Mouse (Mus musculus) liver, embryonic 12.5 days (tissue): Measurements from ENCODE around the gene Gtf2f1. TPM values are rescaled to one million over a fixed set of nuclear protein-coding genes. Genes with fewer than 3 reads are reported as not detected.

Experiments used
- ATAC-seq: fragments of 200-750 bp; cut with Nextera tagmentation; 2 replicates; pipeline ENCODE4 v1.8.0; 2017; ENCODE audit warnings: moderate number of reproducible peaks, mild to moderate bottlenecking, moderate library complexity
- H3K27ac ChIP-seq: fragments of 300-500 bp; sonication (generic); 2 replicates; pipeline ENCODE4 v1.5.1; 2016; ENCODE audit warnings: mild to moderate bottlenecking
- H3K27me3 ChIP-seq: fragments of 300-500 bp; sonication (generic); replicated peaks from 2 replicates; pipeline ENCODE4 v1.6.1; 2016; ENCODE audit warnings: mild to moderate bottlenecking, moderate library complexity
- H3K36me3 ChIP-seq: fragments of 300-500 bp; sonication (generic); 2 replicates; pipeline ENCODE4 v1.6.1; 2016; ENCODE audit warnings: mild to moderate bottlenecking, moderate library complexity
- H3K4me1 ChIP-seq: fragments of 300-500 bp; sonication (generic); 2 replicates; pipeline ENCODE4 v1.6.1; 2016
- H3K4me2 ChIP-seq: fragments of 300-500 bp; sonication (generic); 2 replicates; pipeline ENCODE4 v1.6.1; 2016; ENCODE audit warnings: mild to moderate bottlenecking, moderate library complexity
- H3K4me3 ChIP-seq: fragments of 300-500 bp; sonication (generic); 2 replicates; pipeline ENCODE4 v1.5.1; 2016; ENCODE audit warnings: mild to moderate bottlenecking, moderate library complexity
- H3K9ac ChIP-seq: fragments of 300-500 bp; sonication (generic); 2 replicates; pipeline ENCODE4 v1.6.1; 2016; ENCODE audit warnings: mild to moderate bottlenecking, moderate library complexity
- H3K9me3 ChIP-seq: fragments of 300-500 bp; sonication (generic); replicated peaks from 2 replicates; pipeline ENCODE4 v1.6.1; 2016; ENCODE audit warnings: mild to moderate bottlenecking, moderate library complexity
- WGBS: fragments of 180-500 bp; shearing (Covaris S2); methylation state at CpG from one replicate; pipeline ENCODE4 v1.1.7; 2016; ENCODE audit not compliant: insufficient replicate concordance; 5-methylcytosine and 5-hydroxymethylcytosine counted together
- polyA plus RNA-seq: library from polyadenylated mRNA; unstranded; fragments of >200 nt; fragmentation: Nextera tagmentation; extraction: Ambion mirVana; gene quantifications from 2 replicates; pipeline ENCODE4 v1.2.1, GENCODE M21; 2016

Gtf2f1 gene
- polyA plus RNA-seq, 1 experiment from 2014 or later = 78.5 TPM

DNA sequence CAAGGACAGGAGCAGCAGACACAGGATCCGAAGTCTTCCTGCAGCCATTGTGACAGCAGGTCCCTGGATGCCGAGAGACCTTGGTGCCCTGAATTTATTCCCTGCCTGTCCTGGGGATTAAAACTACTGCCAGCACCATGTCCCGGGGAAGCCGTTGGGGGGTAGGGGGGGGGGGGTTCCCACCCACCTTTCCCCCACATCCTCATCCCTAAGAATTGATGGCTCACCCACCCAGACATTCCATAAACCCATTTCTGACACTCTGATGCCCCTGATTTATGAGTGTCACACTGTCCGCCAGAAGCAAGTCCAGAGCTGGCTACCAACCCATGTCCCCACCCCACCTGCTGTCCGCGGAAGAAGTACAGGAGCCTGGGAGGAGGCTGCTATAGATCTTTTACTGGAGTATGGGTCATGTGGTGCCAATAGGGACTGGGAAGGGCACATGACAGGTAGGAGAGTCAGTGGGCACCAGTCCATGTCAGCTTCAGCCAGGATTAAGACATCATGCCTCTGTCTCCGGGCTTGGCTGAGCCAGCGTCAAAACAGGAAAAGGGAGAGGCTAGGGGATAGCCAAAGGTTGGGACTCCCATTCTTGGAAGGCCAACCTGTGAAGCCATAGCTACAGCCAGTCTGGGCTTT lies 11.0 kb downstream of the Gtf2f1 start, which contains the start of gene Pspn:
Pspn (minus strand) TSS at position 51 of the 642 bp plus-strand sequence.
- no peak within 1 kb of the TSS for H3K27ac ChIP-seq
- ATAC-seq = no peak
- H3K9ac ChIP-seq = no peak within 1 kb of the TSS
- no peak within 1 kb of the TSS for H3K4me3 ChIP-seq
- peaks cover 69% of the 10 kb centered on the region for H3K36me3 ChIP-seq
- H3K9me3 ChIP-seq = no peaks in the 10 kb centered on the region
- no peaks in the 10 kb centered on the region for H3K27me3 ChIP-seq
- H3K4me2 ChIP-seq = no peak within 1 kb of the TSS
- 84% methylated on average over 9 of the region's 9 CpGs for WGBS
- peaks cover 60% of the 10 kb centered on the region for H3K4me1 ChIP-seq

DNA sequence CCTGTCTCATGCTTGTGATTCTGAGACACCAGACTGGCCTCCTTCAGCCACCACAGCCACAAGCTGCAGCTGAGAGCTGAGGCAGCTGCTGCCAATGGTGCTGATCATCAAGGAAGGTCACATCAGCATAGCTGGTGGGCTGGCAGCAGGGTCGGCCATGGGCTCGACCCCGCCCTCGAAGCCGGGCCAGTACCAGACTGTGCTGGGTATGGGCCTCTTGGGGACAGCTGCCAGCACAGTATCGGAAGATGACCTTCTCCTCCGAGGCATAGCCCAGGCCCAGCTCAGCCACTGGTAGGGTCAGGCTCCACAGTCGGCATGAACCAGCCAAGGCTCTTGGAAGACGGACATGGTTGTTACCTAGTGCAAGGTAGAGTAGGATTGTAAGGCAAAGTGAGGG lies 11.7 kb downstream of the Gtf2f1 start:
- H3K27ac ChIP-seq = no peak overlapping the region
- peaks cover 53% of the 10 kb centered on the region for H3K4me1 ChIP-seq
- 85% methylated on average over 9 of the region's 9 CpGs for WGBS
- H3K9me3 ChIP-seq = no peaks in the 10 kb centered on the region
- no peak for ATAC-seq
- H3K36me3 ChIP-seq = peaks cover 69% of the 10 kb centered on the region
- no peak overlapping the region for H3K4me2 ChIP-seq
- H3K4me3 ChIP-seq = no peak overlapping the region
- H3K27me3 ChIP-seq = no peaks in the 10 kb centered on the region
- no peak overlapping the region for H3K9ac ChIP-seq

DNA sequence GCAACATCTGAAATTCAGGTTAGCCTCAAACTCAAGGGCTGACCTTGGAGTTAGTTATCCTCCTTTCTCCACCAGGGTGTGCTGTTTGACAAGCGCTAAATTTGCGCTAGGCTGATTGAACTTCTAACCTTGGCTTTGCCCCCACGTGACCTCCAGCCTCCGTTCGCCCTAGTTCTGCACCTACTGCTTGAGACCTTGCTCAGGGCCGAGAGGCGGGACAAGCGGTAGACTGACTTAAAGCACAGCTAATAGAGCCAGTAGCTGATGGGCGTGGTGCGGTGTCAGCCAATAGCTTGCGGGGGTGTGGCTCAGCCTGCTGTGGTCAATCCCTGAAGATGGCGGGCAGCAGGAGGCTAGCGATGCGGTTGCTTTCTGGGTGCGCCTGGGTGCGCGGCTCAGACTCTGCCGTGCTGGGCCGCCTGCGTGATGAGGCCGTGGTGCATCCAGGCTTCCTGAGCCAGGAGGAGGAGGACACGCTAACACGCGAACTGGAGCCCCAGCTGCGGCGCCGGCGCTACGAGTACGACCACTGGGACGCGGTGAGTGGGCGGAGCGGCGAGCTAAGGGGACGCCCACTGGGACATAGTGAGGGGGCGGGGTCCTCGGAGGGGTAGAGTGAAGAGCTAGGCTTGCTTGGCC lies 13.9 kb downstream of the Gtf2f1 start, which contains the start of gene Alkbh7:
Alkbh7 (plus strand) TSS at position 311 of the 639 bp plus-strand sequence.
- Histone ChIP-seq H3K4me2 (peak within 1 kb of the TSS; percentile 81), H3K9ac (peak within 1 kb of the TSS; percentile 74), H3K4me1 (peaks cover 33% of the 10 kb centered on the region), H3K36me3 (peaks cover 69% of the 10 kb centered on the region), H3K4me3 (peak within 1 kb of the TSS; percentile 80), H3K9me3 (no peaks in the 10 kb centered on the region), H3K27me3 (no peaks in the 10 kb centered on the region), H3K27ac (peak within 1 kb of the TSS; percentile 69)
- ATAC-seq = peak; percentile 99
- WGBS = under 1% methylated on average over 38 of the region's 38 CpGs

DNA sequence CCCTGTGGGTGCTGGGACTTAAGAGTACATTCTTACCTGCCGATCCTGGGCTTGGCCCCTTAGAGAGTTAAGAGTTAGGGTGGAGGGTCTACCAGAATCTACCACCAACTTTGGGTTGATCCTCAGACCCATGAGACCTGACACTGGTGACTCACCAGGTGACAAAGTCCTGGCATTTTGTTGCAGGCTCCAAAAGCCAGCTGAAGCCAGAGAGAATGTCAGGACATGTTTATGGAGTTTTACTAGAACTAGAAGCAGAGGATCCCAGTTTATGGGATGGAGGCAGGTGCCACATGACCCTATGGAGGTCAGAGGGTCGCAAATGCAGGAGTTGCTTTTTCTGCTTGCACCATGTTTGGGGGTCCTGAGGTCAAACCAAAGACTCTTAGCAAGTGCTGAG lies 14.6 kb downstream of the Gtf2f1 start:
- peak overlapping the region; percentile 80 for H3K4me3 ChIP-seq

DNA sequence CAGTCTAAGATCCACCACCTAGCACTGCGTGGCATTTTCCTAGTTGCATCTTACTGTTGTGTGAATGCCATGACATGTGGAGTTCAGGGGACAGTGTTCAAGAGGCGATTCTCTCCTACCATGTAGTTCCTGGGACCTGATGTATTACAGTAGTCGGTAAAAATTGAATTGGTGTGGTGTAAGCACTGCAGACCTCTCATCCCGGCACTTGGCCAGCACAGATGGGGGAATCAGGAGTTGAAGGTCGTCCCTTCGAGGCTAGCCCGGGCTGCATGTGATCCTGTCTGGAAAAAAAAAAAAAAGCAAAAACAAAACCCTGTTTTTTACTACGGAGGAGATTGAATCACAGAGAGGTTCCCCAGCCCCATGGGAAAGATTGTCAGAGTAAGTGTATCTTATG lies 16.0 kb downstream of the Gtf2f1 start:
- Histone ChIP-seq H3K27ac (no peak overlapping the region), H3K4me2 (no peak overlapping the region), H3K4me1 (peaks cover 36% of the 10 kb centered on the region), H3K36me3 (peaks cover 68% of the 10 kb centered on the region), H3K9me3 (no peaks in the 10 kb centered on the region), H3K27me3 (no peaks in the 10 kb centered on the region), H3K4me3 (no peak overlapping the region), H3K9ac (no peak overlapping the region)
- no peak for ATAC-seq
- 81% methylated on average over 8 of the region's 8 CpGs for WGBS

More for the DNA sequence above, 14.6 kb downstream of the Gtf2f1 start:
- H3K4me1 ChIP-seq = peaks cover 33% of the 10 kb centered on the region
- H3K36me3 ChIP-seq = peaks cover 73% of the 10 kb centered on the region
- no peaks in the 10 kb centered on the region for H3K9me3 ChIP-seq
- WGBS = 71% methylated on average over 2 of the region's 2 CpGs
- H3K9ac ChIP-seq = peak overlapping the region; percentile 52
- no peaks in the 10 kb centered on the region for H3K27me3 ChIP-seq
- no peak for ATAC-seq
- peak overlapping the region; percentile 81 for H3K4me2 ChIP-seq
- H3K27ac ChIP-seq = no peak overlapping the region

DNA sequence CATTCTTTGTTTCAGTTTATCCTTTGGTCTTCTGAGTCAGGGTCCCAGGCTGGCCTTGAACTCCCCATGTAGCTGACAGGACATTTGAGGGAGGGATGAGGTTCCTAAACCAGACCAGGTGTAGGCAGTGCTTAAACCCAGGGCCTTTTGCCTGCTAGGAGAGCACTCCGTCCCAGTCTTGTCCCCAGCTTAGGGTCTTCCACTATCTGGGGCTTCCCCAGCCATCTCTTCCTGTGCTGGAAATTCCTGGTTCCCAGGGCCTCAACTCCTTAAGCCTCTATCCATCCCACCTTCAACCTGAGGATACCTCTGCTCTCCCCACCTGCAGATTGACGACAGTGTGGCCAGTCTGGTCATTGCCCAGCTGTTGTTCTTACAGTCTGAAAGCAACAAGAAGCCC lies 20.1 kb downstream of the Gtf2f1 start:
- peaks cover 18% of the 10 kb centered on the region for H3K4me1 ChIP-seq
- H3K36me3 ChIP-seq = peaks cover 44% of the 10 kb centered on the region
- WGBS = 49% methylated on average over 2 of the region's 2 CpGs
- H3K27ac ChIP-seq = 0 out of 2 replicates have a peak overlapping the region, but pooled peaks have one; percentile 38
- H3K4me2 ChIP-seq = peak overlapping the region; percentile 88
- no peaks in the 10 kb centered on the region for H3K27me3 ChIP-seq
- peak overlapping the region; percentile 88 for H3K9ac ChIP-seq
- peak overlapping the region; percentile 87 for H3K4me3 ChIP-seq
- H3K9me3 ChIP-seq = no peaks in the 10 kb centered on the region
- ATAC-seq = no peak

DNA sequence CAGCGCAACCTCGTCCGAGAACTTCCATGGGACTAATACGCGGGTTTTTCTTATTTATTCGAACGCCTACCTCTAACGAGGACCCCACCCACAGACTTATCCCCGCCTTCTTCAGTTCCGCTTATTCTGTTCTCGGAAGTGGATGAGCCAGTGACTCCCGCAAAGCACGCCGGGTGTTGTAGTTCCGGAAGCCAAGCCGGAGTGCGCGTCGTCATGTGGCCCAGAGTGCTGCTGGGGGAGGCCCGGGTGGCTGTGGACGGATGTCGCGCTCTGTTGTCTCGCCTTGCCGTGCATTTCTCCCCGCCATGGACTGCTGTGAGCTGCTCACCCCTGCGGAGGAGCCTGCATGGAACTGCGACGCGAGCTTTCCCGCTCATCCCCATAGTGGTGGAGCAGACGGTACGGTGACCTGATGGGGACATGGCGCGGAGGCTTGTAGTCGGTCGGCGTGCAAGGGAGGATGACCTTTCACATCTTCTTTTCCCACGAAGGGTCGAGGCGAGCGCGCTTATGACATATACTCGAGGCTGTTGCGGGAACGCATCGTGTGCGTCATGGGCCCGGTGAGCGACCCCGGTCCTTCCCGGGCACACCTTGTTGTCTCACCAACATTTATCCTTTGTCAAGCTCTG lies 20.9 kb downstream of the Gtf2f1 start, which contains the start of gene Clpp:
Clpp (plus strand) TSS at position 191 of the 632 bp plus-strand sequence.
- peak within 1 kb of the TSS; percentile 87 for H3K4me3 ChIP-seq
- H3K4me1 ChIP-seq = peaks cover 18% of the 10 kb centered on the region
- WGBS = under 1% methylated on average over 51 of the region's 52 CpGs
- H3K4me2 ChIP-seq = peak within 1 kb of the TSS; percentile 88
- peaks cover 37% of the 10 kb centered on the region for H3K36me3 ChIP-seq
- peak within 1 kb of the TSS; percentile 78 for H3K27ac ChIP-seq
- H3K27me3 ChIP-seq = no peaks in the 10 kb centered on the region
- H3K9ac ChIP-seq = peak within 1 kb of the TSS; percentile 88
- ATAC-seq = peak; percentile 95
- H3K9me3 ChIP-seq = no peaks in the 10 kb centered on the region

DNA sequence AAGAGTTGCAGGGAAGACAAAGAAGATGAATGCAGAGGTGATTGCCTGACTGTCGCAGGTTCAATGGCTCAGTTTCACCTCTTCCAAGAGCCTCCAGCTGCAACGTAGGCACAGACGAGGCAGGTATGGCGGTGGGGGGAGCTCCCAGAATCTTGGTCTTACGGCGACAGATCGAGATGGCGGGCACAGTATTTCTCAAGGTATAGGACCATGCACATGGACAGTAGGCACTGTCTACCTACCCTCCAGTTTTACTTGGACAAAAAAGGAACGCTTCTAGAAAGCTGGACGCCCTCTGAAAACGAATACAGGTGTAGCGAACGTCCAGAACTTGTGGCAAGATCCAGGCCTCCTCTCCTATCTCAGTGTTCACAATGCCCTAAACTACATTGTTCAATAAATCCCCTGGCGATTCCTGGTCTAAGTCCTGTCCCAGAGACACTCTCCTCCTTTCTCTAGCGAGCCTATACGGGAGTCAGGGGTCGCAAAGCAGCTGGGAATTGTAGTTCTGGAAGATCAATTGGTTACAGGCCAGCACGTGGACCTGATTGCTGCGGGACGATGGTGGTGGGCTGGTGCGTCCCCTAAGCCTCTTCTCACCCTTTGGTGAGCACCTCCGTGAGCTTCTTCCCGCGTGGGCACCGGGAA lies 21.5 kb downstream of the Gtf2f1 start:
- H3K9me3 ChIP-seq = no peaks in the 10 kb centered on the region
- H3K36me3 ChIP-seq = peaks cover 31% of the 10 kb centered on the region
- no peaks in the 10 kb centered on the region for H3K27me3 ChIP-seq
- peak overlapping the region; percentile 78 for H3K27ac ChIP-seq
- peaks cover 18% of the 10 kb centered on the region for H3K4me1 ChIP-seq
- H3K4me2 ChIP-seq = peak overlapping the region; percentile 88
- 3% methylated on average over 25 of the region's 25 CpGs for WGBS
- H3K9ac ChIP-seq = peak overlapping the region; percentile 88
- ATAC-seq = peak; percentile 87
- peak overlapping the region; percentile 87 for H3K4me3 ChIP-seq

DNA sequence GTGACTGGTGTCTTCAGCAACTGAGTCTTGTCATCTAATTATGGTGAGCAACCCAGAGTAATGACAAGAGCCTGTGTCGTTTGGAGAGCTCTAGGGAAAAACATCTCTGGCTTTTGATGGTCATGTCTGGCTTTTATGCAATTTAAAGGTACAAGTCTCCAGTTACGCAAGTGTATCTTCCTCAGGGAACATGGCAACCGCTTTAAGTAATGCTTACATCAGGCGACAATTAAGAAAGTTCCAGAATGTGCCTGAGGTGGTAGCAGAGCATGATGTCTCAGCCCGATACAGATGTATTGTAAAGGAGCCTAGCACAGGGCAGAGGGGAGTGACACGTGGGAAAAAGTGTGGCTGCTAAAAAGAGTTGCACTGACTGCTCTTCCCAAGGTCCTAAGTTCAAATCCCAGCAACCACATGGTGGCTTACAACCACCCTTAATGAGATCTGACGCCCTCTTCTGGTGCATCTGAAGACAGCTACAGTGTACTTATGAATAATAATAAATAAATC lies 22.1 kb downstream of the Gtf2f1 start:
- Histone ChIP-seq H3K36me3 (peaks cover 25% of the 10 kb centered on the region), H3K9ac (peak overlapping the region; percentile 88; the same call in 1 of the 2 replicates), H3K9me3 (no peaks in the 10 kb centered on the region), H3K4me1 (peaks cover 18% of the 10 kb centered on the region), H3K27ac (no peak overlapping the region), H3K27me3 (no peaks in the 10 kb centered on the region), H3K4me2 (peak overlapping the region; percentile 88), H3K4me3 (peak overlapping the region; percentile 87)
- ATAC-seq = no peak
- 67% methylated on average over 7 of the region's 7 CpGs for WGBS

DNA sequence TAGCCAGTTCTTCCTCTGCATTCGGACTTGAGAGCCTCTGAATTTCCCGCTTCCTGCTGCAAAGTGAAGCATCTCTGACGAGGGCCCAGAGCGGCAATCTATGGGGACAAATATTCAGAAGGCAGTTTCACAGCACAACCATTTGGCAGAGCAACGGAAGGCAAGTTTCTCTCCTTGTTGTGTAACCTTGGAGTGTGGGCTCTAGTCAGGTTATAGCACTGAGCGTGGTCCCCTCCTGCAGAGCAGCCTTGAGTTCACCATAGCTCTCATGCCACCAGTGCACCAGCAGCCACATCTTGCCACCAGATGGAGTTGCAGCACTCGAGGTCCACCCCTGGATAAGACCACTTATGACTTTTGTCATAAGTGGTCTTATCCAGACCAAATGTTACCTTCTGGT lies 22.6 kb downstream of the Gtf2f1 start:
- Histone ChIP-seq H3K27me3 (no peaks in the 10 kb centered on the region), H3K4me1 (peaks cover 18% of the 10 kb centered on the region), H3K9ac (no peak overlapping the region), H3K27ac (no peak overlapping the region), H3K9me3 (no peaks in the 10 kb centered on the region), H3K4me3 (no peak overlapping the region), H3K36me3 (peaks cover 19% of the 10 kb centered on the region), H3K4me2 (no peak overlapping the region)
- 73% methylated on average over 7 of the region's 7 CpGs for WGBS
- no peak for ATAC-seq

DNA sequence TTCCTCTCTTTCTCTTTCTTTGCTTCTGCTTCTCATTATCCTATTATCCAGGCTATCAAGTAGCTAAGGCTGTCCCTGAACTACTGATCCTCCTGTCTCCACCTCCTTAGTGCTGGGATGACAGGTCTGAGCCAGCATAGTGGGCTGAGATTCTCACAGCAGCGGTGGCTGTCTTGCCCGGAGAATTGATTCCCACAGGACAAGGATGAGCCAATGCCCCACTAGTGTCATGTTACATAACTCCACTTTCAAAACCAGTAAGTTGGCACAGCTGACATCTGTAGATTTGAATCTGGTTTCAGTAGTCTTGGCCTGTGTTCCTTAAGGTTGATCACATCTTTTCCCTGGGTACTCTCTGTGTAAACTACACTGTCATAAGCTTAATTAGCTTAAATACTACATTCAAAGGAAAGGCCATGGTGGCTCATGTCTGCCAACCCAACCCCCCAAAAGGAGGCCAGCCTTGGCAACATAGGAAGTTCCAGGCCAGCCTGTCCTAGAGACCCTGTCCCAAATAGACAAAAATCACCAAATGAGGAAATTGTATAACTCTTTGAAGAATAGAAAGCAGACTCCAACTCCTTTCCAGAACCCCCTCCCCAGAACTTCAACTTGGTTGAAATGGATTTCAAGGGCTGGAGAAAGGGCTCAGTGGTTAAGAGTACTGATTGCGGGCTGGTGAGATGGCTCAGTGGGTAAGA lies 24.8 kb downstream of the Gtf2f1 start:
- ATAC-seq = no peak
- Histone ChIP-seq H3K4me1 (peaks cover 8% of the 10 kb centered on the region), H3K9me3 (no peaks in the 10 kb centered on the region), H3K27ac (no peak overlapping the region), H3K36me3 (no peaks in the 10 kb centered on the region), H3K4me2 (no peak overlapping the region), H3K4me3 (no peak overlapping the region), H3K27me3 (no peaks in the 10 kb centered on the region), H3K9ac (no peak overlapping the region)
- WGBS = 76% methylated on average over 3 of the region's 3 CpGs
